Mouse (Mus musculus) heart, adult 2 months (tissue): Measurements from ENCODE around the gene Afg3l1.

ENCODE experiments used
- CTCF ChIP-seq: fragments of 200-600 bp; IDR thresholded peaks from 2 replicates; pipeline ENCODE4 v1.8.1; 2022; ENCODE audit warnings: antibody characterized with exemption, mild to moderate bottlenecking, moderate library complexity
- EP300 ChIP-seq: fragments of 200-500 bp; IDR thresholded peaks from 2 replicates; pipeline ENCODE4 v1.6.1; 2011; ENCODE audit warnings: low read depth, low read length, control low read depth; ENCODE audit not compliant: insufficient read depth
- POLR2A ChIP-seq: fragments of 200-500 bp; IDR thresholded peaks from 2 replicates; pipeline ENCODE4 v1.6.1; 2011; ENCODE audit warnings: mild to moderate bottlenecking, low read depth, low read length, control low read depth; ENCODE audit not compliant: insufficient read depth

- TF ChIP-seq POLR2A (no peak), CTCF (no peak), EP300 (no peak)
These were observed 14.1 kb upstream of the Afg3l1 start for GRCm38 (mm10) chr8:123463651-123464050.
